Mouse (Mus musculus): ENCODE data around the gene Bche. TPM values are rescaled to one million over a fixed set of nuclear protein-coding genes. Genes with fewer than 3 reads are reported as not detected.

Gene Bche
- total and polyA plus RNA-seq, 3 experiments: not detected

- Histone ChIP-seq H3K27me3 (ENCODE audit: control insufficient read depth in 1 of 2, insufficient read depth in 2 of 2, low read length in 2 of 2) (no peaks in the 10 kb centered on the region), H3K4me1 (ENCODE audit: control insufficient read depth in 1 of 2, insufficient read depth in 2 of 2, low read length in 2 of 2) (no peaks in the 10 kb centered on the region), H3K79me2 (ENCODE audit: control insufficient read depth, insufficient read depth, low read length, poor library complexity) (no peaks in the 10 kb centered on the region), H3K27ac (ENCODE audit: control insufficient read depth, low read depth, low read length) (no peak overlapping the region), H3K4me3 (ENCODE audit: control insufficient read depth in 1 of 2, insufficient read depth in 1 of 2, low read depth in 2 of 2, low read length in 2 of 2) (no peak overlapping the region), H3K9ac (ENCODE audit: control insufficient read depth, low read depth, low read length, poor library complexity, severe bottlenecking) (no peak overlapping the region), H3K9me3 (replicated peaks; ENCODE audit: insufficient read depth, low read length) (no peaks in the 10 kb centered on the region), H3K36me3 (ENCODE audit: control insufficient read depth in 1 of 2, insufficient read depth in 2 of 2, low read length in 2 of 2) (no peaks in the 10 kb centered on the region)
- DNase-seq (ENCODE audit: low read depth, low spot score): no peak
- TF ChIP-seq MAFK (IDR thresholded peaks at IDR 0.05; ENCODE audit: borderline replicate concordance, low read depth, low read length): no peak
Measured at GRCm38 (mm10) chr3:73724869-73725268, 16.7 kb upstream of the Bche start.

- Histone ChIP-seq H3K79me2 (ENCODE audit: control insufficient read depth, insufficient read depth, low read length, poor library complexity) (no peaks in the 10 kb centered on the region), H3K4me3 (ENCODE audit: control insufficient read depth in 1 of 2, insufficient read depth in 1 of 2, low read depth in 2 of 2, low read length in 2 of 2) (no peak overlapping the region), H3K4me1 (ENCODE audit: control insufficient read depth in 1 of 2, insufficient read depth in 2 of 2, low read length in 2 of 2) (no peaks in the 10 kb centered on the region), H3K9ac (ENCODE audit: control insufficient read depth, low read depth, low read length, poor library complexity, severe bottlenecking) (no peak overlapping the region), H3K36me3 (ENCODE audit: control insufficient read depth in 1 of 2, insufficient read depth in 2 of 2, low read length in 2 of 2) (no peaks in the 10 kb centered on the region), H3K9me3 (replicated peaks; ENCODE audit: insufficient read depth, low read length) (no peaks in the 10 kb centered on the region), H3K27me3 (ENCODE audit: control insufficient read depth in 1 of 2, insufficient read depth in 2 of 2, low read length in 2 of 2) (no peaks in the 10 kb centered on the region), H3K27ac (ENCODE audit: control insufficient read depth, low read depth, low read length) (no peak overlapping the region)
- DNase-seq (ENCODE audit: low read depth, low spot score): no peak
- TF ChIP-seq HCFC1 (IDR thresholded peaks at IDR 0.05; ENCODE audit: low read depth, low read length) (no peak), ELF1 (IDR thresholded peaks at IDR 0.05; ENCODE audit: low read depth, low read length) (no peak), POLR2AphosphoS2 (IDR thresholded peaks at IDR 0.05; ENCODE audit: low read length) (no peak), ZNF384 (IDR thresholded peaks at IDR 0.05; ENCODE audit: low read depth, low read length) (no peak), MAFK (IDR thresholded peaks at IDR 0.05; ENCODE audit: borderline replicate concordance, low read depth, low read length) (no peak), USF1 (IDR thresholded peaks at IDR 0.05; ENCODE audit: low read depth, low read length) (no peak), NRF1 (IDR thresholded peaks at IDR 0.05; ENCODE audit: insufficient read depth, low read depth, low read length, poor library complexity, severe bottlenecking) (no peak), ETS1 (IDR thresholded peaks at IDR 0.05; ENCODE audit: low read depth, low read length) (no peak), E2F4 (IDR thresholded peaks at IDR 0.05; ENCODE audit: borderline replicate concordance, low read depth, low read length) (no peak), RAD21 (IDR thresholded peaks at IDR 0.05; ENCODE audit: low read depth, low read length) (no peak), ZKSCAN1 (IDR thresholded peaks at IDR 0.05; ENCODE audit: low read depth, low read length) (no peak), MAZ (IDR thresholded peaks at IDR 0.05; ENCODE audit: low read depth, low read length) (no peak), JUND (IDR thresholded peaks at IDR 0.05; ENCODE audit: low read depth, low read length) (no peak), TCF12 (IDR thresholded peaks at IDR 0.05; ENCODE audit: low read depth, low read length) (no peak), NELFE (IDR thresholded peaks at IDR 0.05; ENCODE audit: low read depth, low read length) (no peak)
Measured at GRCm38 (mm10) chr3:73717610-73718284, 9.5 kb upstream of the Bche start.
